Mouse (Mus musculus) liver, adult (tissue): Measurements from ENCODE around the gene Bzw1.

Source experiments
- GATA4 ChIP-seq: IDR thresholded peaks from 2 replicates; pipeline ENCODE4 v1.6.1; 2014; ENCODE audit warnings: mild to moderate bottlenecking, low read length; ENCODE audit not compliant: insufficient replicate concordance

Bzw1 gene

DNA sequence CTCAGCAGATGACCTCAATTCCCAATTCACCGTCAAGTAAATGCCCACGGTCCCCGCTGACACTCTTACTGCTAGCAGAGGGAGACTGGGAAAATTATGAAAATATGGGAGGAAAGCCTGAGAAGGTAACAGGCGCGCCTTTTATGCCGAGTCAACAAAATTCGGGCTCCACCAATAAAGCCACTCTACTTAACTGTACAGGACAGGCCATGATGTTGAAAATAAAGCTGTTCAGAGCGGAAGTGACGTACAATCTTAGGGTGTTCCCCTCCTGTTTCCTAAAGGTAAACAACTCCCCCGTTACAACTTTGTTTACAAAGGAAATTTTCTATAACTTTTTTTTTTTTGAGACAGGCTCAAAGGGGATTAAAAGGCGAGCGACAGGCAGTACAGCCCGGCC lies 30.2 kb downstream of the Bzw1 start:
- TF ChIP-seq GATA4, result no peak

DNA sequence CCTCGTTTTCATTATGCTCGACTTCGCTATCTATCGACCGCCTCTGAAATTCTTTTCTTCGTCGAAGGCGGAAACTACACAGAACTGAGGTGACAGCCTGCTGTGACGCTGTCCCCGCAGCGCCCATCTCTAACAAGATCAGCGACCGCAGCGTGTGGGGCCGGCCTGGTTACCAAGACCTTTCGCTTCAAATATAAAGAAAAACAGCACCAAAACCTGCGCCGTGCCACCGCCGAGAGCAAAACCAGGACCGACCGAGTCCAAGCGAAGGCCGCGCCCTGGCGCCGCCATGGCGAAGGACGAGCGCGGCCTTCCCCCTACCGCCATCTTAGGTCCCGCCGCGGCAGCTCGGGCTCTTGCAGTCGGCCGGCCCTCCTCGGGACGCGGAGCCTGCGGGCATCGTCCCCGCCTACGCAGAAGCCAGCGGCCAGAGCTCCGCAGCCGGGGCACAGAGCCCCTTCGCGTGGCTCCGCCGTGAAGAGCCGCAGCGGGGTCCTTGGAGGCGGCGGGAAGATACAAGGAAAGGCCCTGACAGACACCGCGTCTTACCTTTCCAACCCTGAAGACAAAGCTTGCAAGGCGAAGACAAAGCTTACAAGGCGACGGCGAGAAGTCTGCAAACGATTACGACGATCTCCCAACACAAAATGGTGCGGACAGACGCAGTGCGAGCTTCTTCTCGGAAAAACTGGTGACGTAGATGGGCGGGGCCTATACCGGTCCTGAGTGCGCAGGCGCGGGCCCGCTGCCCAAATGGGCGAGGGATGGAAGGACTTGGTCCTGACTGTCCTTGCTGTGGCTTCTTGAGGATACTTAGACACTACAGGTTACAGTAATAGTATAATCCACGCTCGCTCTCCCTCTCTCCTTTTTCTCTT lies 30.9 kb downstream of the Bzw1 start, which contains the start of gene Clk1:
Gene Clk1 (minus strand): TSS at position 696 of the 878 bp plus-strand sequence.
- no peak for TF ChIP-seq GATA4

DNA sequence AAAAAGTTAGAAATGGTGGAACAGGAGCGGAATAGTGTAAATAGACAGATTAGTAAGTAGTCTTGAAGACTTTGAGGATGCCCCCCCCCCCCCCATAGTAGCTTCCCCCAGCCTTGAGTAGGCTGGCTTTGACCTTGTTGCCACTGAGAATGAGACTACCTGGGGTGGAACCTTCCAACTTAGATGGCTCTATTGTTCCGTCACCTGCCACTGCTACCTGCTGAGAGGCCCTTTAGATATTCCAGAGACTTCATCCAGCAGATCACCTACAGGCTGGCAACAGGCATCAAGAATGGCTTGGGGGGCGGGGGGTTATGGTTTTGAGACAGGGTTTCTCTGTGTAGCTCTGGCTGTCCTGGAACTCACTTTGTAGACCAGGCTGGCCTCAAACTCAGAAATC lies 31.9 kb downstream of the Bzw1 start:
- no peak for TF ChIP-seq GATA4

DNA sequence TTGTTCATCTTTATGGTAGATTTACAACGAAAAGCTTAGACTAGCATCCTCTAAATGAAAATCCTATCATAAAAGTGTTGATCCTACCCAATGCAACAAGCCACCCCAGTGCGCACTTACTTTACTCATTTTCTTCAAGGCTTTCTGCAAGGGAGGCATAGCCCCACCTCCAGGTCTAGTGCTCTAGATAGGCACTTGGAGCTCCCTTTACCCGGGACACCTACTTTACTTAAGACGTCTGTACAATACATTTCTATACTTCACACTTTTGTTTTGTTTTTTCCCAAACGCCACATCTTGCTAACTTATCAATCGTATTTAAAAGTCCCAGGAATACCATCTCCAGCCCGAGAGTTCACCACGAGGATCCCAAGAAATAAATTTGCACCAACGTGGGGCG lies 52.0 kb downstream of the Bzw1 start:
- TF ChIP-seq GATA4, result no peak

DNA sequence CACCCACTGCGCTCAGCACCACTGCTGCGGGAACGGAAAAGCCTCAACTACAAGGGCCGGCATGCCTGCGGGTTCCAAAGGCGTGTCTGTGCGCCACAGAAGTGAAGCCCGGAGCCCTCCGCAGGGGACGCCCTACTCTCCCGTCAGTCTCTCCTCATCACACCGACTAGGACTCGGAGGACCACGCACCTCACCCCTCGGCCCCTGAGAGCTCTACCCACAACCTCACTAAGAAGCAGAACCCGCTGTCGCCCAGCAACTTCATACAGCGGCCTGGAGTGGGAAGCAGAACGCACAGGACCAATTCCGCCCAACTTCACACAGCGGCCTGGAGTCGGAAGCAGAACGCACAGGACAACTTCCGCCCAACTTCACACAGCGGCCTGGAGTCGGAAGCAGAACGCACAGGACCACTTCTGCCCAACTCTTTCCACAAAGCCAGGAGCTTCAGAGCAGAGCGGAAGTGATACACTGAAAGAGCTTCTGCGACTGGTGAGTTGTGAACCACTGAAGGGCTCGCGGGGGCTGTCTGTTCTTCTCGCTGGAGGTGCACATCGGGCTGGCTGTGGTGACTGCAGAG lies 52.5 kb downstream of the Bzw1 start, which contains the start of the genes Nif3l1 and Ppil3:
Gene Nif3l1 (plus strand): TSS at position 9 of the 580 bp plus-strand sequence.
Gene Ppil3 (minus strand): TSS at position 344 of the 580 bp plus-strand sequence.
- peak; percentile 42; the same call in 1 of the 2 replicates for TF ChIP-seq GATA4

DNA sequence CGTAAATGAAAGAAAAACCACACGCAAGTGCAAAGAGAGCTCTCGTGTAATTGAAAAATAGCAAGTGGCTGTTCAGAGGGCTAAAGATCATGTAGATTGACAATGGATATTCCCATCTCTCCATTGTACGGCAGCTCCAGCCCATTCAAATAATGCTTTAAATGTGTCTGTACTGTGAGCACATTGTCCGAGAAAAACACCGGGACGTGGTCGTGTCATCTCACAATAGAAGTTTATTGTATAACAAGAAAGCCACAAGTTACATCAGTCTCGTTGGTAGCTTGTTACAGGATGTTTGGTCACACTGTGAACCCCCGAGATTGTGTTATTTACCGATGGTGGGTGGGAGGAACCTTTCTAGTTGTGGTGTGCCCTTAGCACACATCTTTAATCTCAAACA lies 53.2 kb downstream of the Bzw1 start:
- no peak for TF ChIP-seq GATA4

DNA sequence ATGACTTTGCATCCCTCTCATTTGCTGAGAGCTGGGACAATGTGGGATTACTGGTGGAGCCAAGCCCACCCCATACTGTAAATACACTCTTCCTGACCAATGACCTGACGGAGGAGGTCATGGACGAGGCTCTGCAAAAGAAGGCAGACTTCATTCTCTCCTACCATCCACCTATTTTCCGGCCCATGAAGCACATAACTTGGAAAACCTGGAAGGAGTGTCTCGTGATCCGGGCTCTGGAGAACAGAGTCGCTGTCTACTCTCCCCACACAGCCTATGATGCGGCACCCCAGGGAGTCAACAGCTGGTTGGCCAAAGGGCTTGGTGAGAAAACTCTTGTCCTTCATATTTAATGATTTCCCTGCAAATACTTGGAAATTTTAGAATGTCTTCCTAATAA lies 55.1 kb downstream of the Bzw1 start:
- no peak for TF ChIP-seq GATA4

DNA sequence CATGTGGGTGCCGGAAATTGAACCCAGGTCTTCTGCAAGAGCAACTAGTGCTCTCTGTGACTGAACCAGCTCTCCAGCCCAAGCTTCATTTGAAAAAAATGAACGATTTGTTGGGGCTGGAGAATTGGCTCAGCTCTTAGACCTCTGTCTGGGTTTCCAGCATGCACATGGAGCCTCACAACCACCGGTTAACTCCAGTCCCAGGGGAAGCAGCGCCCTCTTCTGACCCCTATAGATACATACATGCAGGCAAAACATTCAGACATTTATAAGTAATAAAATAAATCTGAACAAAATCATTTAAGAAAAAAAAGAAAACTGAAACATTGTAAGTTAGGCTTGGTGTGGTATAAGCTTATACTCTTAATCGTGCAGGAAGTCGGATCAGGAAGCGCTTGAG lies 55.7 kb downstream of the Bzw1 start:
- no peak for TF ChIP-seq GATA4

DNA sequence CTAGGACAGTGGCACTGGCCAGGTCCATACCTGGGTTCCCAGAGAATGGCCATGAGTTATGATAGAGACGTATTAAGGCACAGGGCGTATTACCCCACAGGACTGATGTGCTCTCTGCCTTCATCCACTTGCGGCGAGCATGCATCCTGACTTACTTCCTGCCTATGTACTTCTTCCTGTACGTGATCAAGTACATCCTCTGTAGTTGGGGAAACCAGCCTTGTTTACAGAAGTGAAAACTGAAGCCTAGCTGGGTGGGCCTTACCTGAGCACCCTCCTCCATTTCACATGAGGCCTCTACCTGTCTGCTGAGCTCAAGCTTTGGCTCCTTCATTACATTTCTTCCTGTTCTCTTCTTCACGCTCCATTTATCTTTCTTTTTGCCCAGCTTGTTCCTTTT lies 61.6 kb downstream of the Bzw1 start:
- TF ChIP-seq GATA4, result no peak
